Mouse (Mus musculus) liver, embryonic 14 days (tissue): ENCODE data around the gene Zbtb11. TPM values are rescaled to one million over a fixed set of nuclear protein-coding genes. Genes with fewer than 3 reads are reported as not detected.

Source experiments
- polyA plus RNA-seq: library from polyadenylated mRNA; depleted of rRNA; stranded (reverse); fragments of >200 nt; gene quantifications from 2 replicates; pipeline ENCODE4 v1.2.3, GENCODE M21; 2012; rRNA removed

Gene Zbtb11
- polyA plus RNA-seq: 5.9 and 7.2 TPM in 2 replicates

DNA sequence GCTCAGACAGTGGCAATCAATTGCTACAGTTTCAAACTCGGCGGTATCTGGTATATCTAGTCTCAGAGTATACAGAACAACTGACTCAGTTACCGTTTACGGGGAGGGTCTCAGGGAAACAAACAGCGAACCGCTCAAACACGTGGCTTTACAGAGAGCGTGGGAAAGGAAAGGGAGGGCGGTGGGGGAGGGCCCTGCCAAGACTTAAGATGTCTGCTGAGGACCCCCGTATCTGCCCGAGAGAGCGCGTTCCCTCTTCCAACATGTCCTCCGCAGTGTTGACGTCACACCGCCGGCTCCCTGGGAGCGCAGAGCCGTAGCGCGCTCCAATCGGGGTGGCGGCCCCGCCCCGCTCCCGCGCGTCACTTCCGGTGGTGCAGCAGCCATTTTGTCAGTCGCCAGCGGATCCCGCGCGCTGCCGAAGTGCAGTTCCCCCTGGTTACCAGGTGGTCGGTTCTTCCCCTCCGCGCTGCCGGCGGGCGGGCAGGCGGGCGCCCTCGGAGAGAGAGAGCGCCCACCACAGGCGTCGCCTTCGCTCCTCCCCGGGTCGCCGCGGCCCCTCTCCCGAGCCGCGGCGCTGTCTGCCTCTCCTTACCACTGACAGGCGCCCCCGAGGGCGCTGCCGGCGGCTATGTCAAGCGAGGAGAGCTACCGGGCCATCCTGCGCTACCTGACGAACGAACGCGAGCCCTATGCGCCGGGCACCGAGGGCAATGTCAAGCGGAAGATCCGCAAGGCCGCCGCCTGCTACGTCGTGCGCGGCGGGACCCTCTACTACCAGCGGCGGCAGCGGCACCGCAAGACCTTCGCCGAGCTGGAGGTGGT lies at the start of gene Zbtb11:
Zbtb11 (plus strand) TSS at position 453 of the 825 bp plus-strand sequence.

DNA sequence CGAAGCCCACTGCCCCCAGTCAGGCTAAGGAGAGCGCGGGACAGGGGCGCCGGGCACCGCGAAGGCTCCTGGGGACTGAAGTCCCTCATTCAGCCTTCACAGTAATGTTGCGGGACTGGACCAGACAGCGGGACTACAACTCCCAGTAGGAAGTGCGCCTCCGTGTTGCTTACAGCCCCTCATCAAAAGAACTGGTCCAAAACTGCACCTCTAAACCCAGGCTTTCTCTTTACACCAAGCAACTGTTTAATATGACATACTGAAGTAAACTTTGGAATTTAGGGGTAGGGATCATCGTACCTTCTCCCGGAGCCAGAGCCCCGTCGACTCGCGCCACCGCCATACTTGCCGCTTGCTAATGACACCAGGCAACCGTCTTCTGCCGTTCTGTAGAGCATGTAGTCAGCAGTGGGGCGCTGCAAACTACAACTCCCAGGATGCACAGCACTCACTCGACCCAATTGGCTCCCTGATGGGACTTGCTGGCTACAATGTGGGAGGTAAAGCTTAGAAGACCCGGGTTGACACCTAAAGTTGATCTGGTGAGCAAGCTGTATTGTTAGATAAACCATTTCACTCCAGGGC lies 39.1 kb upstream of the Zbtb11 start, which contains the start of gene Cep97:
Cep97 (minus strand) TSS at position 403 of the 585 bp plus-strand sequence.

DNA sequence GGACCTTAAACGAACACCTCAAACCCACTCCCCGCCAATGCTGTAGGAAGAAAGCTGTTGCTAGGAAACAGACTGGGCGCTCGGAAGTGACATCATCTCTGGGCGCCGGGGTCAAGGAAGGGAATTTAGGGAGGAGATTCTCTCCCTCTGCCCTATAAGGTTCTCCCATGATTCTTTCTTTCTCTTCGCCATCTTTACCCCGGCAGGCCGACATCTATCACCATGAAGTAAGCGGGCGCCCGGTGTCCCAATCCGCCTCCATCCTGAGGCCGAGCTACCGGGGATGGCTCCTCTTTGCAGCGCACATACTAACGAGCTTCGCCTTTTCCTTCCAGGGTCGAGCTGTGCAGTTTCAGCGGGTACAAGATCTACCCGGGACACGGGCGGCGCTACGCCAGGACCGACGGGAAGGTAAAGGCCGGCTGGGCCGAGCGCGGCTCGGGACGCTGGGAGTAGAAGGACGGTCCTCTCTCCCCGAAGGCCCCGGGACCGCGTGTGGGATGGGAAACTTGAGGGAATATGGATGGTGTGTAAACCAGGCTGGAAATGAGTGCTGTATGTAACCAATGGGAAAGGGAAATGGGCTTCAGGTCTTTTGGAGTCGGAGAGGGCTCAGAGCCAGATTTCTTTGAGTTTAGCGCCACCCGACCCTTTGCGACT lies 7.3 kb upstream of the Zbtb11 start, which contains the start of gene Rpl24:
Rpl24 (plus strand) TSS at position 64 of the 660 bp plus-strand sequence.

DNA sequence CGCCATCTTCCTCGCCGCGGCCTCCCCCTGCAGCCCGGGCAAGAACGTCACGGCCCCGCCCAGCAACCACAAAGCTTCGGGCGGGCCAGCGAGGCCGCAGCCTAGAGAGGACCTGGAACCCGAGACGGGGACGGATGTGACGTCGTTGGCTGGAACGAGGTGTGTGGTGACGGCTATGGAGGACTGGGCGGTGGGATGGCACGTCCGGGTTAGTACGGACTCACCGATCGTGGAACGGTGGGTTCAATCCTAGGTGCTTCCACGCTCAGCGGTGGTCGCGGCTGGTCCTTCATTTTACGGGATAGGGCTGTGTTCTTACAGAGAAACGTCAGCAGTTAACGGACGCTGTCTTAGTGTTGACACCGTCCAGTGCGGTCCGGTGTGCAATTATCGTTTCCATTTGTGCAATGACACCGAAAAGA lies 56.0 kb downstream of the Zbtb11 start, which contains the start of gene Pcnp:
Pcnp (minus strand) TSS at position 79 of the 422 bp plus-strand sequence.

DNA sequence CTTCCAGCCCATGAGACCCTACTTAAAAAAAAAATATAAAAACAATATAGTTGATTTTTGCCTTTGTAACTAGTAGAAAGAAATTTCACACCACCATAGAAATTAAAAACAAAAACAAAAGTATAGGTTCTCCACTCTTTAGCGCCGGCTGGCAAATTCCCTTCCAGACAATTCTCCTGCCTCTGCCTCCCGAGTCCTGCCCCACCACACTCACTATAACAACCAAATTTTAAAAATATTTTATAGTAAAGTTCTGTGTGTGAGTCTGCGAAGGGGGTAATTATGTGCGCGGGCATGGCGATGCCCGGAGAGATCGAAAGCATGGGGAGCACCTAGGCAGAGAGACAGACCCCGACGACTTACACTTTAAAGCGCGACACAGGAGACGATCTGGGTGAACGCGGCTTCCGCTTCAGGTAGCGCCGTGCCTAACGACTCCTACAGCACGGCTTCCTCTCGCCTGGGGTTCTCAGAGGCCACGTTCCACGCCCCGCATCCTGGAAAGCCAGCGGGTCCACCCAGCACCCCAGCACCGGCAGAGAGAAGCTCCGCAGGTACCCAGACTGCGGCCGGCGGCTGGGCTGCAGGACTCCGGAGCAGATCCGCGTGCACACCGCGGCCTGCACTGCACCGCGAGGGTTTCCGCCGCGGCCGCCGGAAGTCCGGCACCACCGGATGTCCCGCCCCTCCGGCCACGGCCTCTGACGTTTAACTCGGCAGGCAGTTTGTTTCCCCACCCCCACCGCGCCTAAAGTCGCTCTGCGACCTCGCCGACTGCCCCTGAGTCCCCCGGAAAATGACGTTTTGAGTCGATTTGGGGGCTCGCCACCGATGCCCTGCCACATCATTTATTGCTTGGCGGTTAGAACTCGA lies 63.7 kb downstream of the Zbtb11 start, which contains the start of gene Trmt10c:
Trmt10c (minus strand) TSS at position 682 of the 873 bp plus-strand sequence.

DNA sequence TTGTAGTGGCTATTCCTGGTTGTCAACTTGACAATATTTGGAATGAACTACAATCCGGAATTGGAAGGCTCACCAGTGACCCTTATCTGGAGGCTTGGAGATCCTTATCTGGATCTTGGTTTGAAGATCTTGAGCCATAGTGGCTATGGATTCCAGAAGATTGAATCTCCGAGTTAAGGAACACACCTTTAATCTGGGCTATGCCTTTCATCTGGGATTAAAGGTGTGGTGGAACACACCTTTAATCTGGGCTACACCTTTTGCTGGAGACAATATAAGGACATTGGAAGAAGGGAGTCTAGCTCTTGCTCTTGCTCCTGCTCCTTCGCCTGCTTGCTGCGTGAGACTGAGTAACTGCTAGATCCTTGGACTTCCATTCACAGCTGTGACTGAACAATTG lies 74.4 kb downstream of the Zbtb11 start, which contains the start of gene Senp7:
Senp7 (plus strand) TSS at position 301 of the 400 bp plus-strand sequence.

Other genes with a start within 250 kb of the Zbtb11 start
- 2.6 and 2.8 TPM in 2 replicates for gene Nfkbiz, start 135.0 kb upstream of the Zbtb11 start, polyA plus RNA-seq
- gene Nxpe3, start 78.6 kb upstream of the Zbtb11 start, polyA plus RNA-seq: 0.68 and 0.88 TPM in 2 replicates
- gene Cep97, start 39.0 kb upstream of the Zbtb11 start, polyA plus RNA-seq: 2.1 and 2.8 TPM in 2 replicates
- 500 and 567 TPM in 2 replicates for gene Rpl24, start 7.6 kb upstream of the Zbtb11 start, polyA plus RNA-seq
- 39.6 and 41.3 TPM in 2 replicates for gene Pcnp, start 55.9 kb downstream of the Zbtb11 start, polyA plus RNA-seq
- gene Trmt10c, start 63.9 kb downstream of the Zbtb11 start, polyA plus RNA-seq: 7.7 TPM in 2 replicates
- 9.1 and 10.0 TPM in 2 replicates for gene Senp7, start 74.5 kb downstream of the Zbtb11 start, polyA plus RNA-seq
- 0.17 and 0.28 TPM in 2 replicates for gene Impg2, start 230.4 kb downstream of the Zbtb11 start, polyA plus RNA-seq